Mouse (Mus musculus) adipocyte (in vitro differentiated cells): ENCODE measurements around the gene Pde1a.
"Not testable (repeated sequence)": the region's sequence is repeated elsewhere in the genome, so short reads cannot be mapped to it uniquely, and the experiment has no call there.

Experiments used
- DNase-seq: peaks from one replicate; pipeline ENCODE4 v3.0.0-alpha.2; 2016; ENCODE audit warnings: low spot score

Gene Pde1a

DNA sequence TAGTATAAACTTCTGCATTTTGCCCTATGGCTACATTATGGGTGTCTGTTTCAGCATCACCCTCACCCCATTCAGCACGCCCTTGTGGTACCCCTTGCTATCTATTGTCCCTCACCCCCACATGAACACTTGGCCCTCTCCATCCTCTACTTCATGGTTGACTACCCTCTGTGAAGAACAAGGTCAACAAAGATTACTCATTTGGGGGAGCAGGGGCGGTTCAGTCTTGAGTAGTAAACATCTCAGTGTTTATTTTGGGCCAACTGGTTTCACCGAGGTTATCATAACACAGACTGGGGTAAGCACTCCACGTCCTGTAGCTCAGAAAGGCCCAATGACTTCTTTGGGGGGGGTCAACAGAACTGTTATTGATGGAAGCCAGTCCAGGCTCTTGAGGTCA, 164.3 kb downstream of the Pde1a start:
- no peak for DNase-seq

DNA sequence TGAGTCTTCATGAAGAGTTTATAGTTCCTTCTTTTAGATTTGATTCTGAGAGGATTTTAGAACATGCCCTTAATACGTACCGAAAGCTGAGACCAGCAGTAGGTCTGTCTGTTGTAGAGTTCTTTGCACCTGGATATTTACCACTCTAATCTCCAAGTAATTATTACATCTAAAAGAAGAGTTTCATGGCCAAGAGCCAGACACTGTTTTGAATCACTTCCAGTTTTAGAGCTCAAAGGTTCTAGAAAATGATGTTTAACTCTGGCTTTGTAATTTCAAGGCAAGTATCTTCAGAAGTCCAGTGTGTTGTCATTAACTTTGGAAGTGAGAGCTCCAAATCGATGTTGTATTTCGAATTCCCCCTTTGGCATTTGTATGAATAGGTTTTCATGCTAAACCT, 167.8 kb downstream of the Pde1a start:
- DNase-seq = no peak

DNA sequence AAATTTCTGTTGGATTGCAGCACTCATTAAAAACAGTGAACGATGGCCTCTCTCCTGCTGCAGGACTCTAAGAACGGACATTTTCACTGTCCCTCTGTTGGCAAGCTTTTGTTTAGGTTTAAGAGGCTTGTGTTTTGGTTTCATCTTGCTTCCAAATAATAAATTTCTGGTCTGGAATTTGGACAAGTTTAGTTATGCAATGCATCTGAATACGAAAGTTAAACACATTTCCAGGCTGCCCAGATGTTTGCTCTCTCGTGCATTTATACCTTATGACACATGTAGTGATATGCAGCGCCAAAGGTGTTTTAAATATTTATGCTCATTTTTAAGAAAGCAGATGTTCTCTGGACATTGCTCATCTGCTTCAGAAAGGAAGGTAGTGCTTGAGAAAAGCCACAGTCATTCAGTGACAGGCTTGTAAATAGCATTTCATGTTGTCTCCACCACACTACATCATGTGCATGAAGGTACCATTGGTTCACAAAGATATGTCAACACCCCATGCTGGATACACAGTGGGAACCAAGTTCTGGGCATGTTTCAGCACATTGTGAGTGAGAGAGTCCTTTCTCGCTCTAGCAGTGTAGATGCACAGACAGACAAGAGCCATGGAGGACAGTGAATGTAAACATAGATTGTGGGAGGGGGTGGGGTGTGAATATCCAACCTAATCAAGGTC, 171.5 kb downstream of the Pde1a start:
- DNase-seq = peak; percentile 71

DNA sequence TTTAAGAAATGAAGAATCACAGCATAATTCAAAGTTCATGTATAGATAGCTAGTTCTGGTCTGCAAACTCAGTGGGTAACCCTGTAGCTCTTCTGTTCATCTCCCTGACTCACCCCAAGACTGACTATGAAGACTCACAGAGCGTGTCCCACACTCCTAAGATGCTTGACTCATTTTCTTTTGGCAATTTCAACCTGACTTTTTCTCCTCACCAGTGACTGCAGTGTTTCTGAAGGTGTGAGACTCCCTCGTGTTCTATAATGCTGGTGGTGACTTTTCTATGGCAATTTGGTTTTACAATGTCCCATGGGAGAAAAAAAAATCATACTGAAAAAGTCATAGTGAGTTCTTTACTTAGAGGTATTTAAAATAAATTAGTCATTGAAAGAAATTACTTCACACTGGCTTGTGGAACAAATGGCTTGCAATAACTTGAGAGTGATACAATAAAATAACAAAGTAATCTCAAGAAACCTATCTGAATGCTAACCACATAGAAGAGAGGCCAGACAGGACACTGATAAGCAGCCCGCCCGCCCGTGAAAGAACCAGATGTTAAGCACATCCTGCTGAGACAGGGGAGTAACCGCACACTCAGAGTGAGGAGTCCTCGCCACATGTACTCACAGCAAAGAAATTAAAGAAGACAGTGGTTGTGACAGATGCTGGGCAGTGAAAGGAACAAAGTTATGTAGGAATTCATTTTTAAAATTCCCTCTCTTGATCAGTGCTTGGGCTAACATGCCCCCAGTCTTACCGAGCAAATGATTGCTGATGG, 183.2 kb downstream of the Pde1a start:
- DNase-seq = no peak

DNA sequence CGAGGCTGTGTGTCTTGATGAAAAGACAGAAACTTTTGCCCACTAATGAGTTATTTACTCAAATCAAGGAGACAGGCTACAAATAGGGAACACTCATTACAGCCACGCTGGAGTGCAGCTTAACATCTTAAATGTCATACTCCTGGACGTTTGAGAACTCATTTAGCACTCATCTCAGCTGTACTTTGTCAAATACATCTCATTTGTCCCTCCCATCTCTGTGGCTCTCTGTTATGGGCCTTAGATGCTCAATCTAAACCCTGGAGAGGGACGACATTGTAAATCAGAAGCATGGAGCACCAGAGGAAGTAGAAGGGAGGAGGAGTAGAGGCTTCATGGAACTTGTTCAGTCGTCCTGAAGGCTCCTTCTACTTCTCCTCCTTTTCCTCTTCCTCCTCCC, 194.6 kb downstream of the Pde1a start:
- DNase-seq = no peak

DNA sequence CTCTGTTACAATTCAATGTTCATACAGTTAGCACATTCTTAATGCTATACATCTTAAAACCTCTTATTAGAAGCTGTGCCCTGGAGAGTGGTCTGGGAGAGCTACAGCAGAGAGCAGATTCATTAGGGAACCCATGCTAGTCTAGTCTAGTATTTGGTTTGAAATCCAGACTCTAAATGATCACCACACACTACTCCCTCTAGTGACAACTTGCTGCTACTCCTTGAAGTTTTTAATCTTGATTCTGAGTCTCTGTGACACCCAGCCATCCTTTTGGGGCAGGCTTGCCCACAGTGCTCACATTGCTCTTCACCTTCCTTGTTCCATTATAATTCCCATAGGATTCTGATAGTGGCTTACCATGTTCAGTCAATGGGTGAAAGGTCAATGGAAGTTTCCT, 206.9 kb downstream of the Pde1a start:
- DNase-seq = no peak

DNA sequence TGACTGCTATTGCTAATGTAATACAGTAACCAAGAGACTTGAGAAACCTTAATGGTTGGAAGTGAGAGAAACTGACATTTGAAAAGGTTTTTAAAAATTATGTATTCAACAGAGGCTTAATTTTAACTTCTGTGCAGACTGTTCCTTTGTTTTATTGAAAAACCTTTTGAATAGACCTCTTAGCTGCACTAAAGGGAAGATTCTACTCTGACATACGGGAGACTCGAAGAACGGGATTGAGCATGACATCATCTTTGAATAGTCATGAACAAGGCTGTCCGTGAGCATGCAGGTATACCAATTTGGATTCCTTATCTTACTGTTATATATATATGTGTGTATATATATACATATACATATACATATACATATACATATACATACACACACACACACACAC, 207.9 kb downstream of the Pde1a start:
- no peak for DNase-seq

DNA sequence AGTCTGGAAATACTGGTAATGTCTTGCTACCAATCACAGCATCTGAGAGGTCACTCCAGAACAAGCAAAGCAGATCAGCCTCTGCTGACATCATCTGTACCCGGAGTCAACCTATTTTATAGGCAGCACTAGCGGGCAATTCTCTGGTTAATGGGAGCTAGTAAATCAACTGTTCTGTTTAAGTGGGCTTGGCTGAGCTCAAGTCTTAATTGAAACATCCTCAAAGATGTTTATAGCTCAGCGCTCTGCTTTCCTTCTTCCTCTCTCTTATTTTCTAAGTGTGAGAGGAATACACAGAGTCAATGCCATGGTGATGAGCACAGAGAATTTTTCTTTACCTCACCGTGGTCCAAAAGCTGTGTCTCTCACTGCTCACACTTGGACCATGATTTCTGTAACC, 208.8 kb downstream of the Pde1a start:
- no peak for DNase-seq

DNA sequence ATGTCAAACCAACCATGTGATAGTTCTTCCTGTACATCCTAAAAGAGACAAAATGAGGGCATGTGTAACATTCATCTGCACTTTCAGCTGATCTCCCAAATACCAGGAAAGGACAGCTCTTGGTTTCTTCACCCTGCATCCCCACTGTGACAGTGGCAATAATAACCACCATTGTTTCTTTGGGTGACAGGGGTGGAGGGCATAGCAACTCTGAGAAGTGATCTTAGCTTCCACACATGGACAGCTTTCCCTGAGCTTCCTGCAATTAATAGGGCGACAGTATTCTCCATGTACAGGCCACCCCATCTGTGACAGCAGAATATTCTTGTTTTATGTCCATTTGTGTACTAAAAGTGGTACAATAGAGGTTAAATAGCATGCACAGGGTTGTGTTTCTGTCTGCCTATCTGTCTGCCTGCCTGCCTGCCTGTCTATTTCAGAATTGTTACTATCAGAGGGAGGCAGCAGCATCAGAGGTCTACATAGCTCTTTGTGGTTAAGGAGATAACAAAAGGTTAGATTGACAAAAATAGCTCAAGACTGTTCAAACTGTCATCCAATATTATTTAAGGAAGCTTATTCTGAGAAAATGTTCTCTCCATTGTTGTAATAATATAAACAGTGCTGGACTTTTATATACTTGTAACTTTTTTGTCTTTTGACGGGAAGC, 227.3 kb downstream of the Pde1a start:
- DNase-seq = no peak

DNA sequence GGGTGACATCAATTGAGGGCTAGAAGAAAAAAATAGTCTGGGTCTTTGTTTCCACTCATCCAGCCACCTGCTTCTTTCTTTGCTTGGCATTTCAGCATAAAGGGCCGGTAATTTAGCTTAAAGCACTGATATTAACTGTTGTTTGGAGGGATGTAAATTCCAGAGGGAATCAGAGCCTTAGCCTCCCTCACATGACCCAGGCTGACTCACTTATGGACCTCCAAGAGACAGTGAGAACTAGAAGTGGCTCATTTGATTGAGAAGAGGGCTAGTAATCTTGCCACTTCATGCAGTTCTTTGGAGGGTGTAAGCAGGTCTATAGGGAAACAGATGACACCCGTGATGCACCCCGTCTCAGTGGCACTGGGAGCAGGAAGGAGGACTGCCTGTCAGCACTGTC, 230.7 kb downstream of the Pde1a start:
- DNase-seq = no peak

DNA sequence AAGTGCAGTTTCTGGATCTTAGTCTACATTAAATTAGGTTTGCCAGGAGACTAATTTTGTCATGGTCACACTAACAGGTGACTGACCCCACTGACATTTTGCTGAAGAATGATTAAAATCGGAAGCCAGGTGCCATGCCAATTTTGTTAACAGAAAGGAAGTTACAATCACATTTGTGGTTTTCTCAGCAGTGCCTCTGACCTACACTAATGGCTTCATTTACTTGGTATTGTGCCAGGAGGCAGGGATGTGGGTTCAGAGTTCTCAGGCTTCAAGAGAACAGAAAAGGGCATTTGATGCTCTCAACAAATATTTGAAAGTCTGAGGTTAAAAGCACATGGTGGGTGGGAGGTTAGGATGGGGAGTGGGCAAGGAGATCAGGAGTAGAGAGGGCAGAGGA, 236.4 kb downstream of the Pde1a start:
- DNase-seq = peak; percentile 69

DNA sequence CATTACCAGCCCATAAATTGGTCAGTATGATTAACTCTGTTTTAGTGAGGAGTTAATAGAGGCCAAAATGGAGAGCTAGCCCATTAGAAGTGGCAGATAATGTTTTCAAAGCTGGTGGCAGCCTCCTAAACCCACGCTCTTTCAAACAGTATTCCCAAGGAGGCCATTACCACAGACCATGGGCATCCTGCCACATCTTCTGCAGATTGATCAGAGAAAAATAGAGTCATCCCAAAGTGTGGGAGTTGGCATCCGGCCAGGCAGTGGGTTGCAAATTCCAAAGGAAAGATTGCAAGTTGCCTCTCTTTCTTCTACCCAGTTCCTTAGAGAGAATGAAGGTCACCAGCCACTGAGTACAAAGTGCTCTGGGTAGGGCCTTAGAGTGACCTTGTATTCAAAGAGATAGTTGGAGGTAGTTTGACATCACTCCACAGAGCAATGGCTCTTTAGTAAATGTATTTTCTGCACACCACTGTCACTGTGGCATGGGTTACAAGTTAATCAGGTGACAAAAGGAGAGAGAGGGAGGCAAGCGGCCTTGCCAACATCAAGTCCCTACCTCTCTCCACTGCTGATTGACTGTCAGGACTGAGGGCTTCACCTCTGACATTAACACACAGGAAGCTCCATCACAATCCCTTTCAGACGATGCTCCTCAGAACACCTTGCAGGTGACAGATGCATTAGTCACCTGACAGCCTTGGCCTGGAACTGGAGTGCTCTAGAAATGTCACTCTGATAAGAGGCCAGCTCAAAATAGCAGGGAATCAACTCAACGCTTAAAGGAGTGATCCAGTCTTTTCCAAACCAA, 237.3 kb downstream of the Pde1a start:
- peak; percentile 61 for DNase-seq

DNA sequence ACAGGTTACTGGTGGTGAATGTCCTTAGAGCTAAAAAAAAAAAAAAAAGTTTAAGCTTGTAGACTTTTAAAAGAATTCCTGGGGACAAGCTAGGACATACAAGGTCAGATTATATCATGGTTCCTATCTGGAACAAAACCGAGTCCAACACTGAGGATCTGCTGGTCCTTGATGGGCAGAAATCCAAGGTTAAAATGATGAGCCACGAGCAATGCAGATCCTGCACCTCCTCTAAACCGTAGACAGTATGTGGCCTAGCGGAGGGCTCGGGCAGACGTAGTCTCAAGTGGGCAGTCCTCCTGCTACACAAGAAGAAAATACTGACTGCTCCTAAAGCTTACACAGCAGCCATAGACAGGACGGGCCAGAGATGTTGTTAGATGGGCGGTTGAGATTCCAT, 238.5 kb downstream of the Pde1a start:
- no peak for DNase-seq

DNA sequence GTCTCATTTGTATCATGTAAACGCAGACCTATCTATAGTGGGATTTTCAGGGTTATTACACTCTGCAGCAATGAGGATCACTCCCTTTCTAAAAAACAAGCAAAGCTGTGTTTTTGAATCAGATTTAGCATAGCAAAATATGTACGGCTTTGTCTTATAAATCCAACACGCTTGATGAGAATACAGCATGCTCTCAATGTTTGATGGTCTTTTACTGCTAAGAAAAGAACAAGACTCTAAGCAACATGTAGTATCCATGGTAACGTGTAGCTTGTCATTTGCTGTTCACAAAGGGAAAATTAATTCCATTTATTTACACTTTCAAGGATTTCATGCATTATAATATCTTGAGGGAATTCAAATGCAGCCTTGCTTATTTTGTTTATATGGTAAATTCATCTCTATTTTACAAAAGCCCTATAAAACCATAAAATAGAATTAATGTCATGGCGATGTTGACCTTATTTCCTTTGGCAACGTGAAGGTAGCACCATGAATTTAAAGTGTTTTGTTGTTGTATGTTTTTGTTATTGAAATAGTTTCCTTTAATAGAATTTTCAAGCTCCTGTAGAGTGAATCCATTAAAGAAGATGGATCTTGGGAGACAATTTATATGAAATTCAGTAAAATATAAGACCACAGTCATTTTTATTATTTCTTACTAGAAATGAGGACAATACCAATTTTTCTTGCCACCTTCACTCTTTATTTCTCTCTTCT, 245.5 kb downstream of the Pde1a start:
- DNase-seq = no peak

DNA sequence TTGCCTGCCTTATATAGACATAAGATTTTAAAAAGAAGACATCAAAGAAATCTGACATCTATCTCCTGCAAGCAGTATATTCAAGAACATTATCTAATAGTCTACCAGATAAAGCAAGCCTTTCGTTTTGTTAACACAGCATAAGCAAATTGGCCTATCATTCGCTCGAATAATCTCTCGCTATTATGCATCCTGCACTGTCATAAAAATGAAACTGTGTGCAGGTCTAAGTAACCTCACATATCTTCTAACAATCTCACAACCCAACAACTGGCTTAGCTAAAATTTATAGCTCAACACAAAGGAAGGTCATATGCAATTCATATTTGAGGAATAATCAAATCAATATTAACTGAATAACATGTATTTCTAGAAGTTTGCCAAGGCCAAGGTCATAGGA, 246.0 kb downstream of the Pde1a start:
- DNase-seq = no peak

DNA sequence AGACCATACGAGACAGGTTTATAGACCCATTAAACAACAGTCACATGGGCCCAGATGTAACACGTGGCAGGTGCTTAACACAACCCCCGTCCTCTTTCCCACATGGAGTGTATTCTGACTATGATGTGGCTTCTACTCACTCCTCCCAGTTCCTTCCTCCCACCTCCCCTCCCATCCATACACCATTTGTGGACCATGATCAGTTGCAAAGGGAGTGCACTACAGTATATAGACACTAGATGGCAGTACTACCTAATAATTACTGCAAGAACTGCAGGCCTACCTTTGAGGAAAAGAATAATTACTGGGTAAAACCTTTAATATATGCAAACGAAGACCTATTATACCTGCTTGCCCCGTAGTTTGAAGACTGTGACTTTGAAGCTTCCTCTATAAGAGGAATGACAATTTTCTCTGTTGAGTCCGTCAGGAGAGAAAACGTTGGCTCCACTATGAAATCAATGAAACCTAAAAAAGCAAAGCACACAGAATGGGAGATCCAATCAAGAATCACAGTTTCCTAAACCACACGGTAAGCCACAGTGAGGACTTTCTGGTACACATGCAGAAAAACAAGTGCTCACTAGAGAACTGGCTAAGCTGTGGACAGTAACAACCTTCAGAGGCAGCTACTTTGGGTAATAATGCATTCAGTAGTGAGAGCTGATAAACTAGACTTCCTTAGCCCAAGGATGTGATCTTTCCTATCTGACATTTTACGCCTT, 263.8 kb downstream of the Pde1a start:
- DNase-seq = peak; percentile 80

DNA sequence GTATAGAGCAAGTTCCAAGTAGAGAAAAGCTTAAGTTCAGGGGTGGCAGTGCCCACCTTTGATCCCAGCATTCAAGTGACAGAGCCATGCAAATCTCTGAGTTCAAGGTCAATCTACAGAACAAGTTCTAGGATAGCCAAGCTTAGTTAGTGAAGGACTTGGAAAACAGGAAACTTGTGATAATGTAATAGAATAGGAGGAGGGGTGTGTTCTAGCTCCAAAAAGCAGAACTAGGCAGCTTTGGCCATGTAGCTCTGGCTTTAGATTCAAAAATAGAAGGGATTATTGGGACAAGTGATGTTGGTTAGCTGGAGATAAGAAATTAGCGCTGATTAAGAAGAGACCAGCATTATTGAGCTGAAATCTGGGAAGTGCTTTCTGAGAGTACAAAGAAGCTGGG, 272.4 kb downstream of the Pde1a start:
- no peak for DNase-seq

DNA sequence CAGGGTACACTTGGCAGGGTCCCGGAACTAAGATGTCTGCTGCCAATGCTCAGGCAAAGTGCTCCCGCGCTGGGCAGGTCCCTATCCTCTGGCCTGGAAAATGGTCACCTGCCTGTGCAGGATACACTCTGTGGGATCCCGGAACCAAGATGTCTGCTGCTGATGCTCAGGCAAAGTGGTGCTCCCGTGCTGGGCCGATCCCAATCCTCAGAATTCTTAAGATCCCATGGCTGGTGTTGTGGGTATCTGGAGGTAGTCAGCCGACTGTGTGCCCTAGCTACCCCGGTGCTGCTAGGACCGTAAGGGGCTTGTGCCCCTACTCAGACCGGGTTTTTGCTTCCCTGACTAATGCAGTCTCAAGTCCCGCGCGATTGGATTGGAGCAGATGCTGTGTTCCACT, 281.9 kb downstream of the Pde1a start:
- DNase-seq = not testable (repeated sequence)

DNA sequence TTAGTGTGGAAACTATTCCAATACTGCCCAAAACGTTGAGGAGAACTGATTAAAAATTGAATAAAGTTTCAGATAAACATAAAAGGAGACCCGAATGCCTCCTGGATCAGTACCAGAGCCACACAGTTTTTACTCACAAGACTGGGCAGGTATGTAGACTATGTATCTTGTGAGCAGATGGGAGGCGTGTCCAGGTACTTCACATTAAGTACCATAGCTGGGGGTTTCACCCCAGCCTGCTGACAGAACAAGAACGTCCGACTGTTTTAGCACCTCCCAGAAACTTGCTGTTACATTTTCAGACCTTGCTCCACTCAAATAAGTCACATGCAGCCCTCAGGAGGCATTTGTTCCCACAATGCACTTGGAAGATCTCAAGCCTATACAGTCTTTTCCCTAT, 289.7 kb downstream of the Pde1a start:
- DNase-seq = no peak

DNA sequence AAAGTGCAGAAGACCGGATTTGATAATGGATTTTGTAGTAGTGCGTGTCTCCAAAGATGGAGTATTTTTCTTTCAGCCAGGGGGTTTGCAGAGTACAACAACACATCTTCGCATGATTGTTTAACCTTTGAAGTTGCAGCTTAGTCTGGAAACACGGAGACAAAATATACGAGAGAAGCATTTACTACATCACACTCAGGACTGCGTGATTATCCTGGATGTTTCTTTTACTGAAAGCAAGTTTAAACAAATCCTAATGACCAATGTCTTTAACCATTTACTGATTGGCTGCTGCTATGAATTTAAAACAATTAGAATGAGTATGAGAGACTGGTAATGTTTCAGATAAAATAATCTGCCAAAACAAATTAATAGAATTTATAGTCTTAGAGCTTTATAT, 290.2 kb downstream of the Pde1a start:
- no peak for DNase-seq

DNA sequence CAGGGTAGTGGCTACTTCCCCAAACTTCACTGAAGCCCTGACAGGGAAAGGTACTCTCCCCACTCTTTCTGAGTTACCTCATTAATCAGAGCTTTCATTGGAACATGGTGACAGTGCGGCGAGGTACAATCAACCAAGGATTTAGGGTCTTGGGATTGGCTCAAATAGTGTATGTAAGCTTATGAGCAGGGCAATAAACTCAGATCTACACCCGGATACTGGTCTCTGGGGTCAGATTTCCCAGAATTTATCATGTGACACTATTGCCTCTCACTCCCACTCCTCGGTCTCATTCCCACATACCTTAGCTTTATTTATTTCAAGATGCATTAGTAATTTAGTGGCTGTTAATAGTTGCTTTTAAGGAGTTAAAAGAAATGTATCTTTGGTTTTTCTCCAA, 303.4 kb downstream of the Pde1a start:
- no peak for DNase-seq
